Mouse (Mus musculus) MEL (cell line): Measurements from ENCODE around the gene Bscl2. TPM values are rescaled to one million over a fixed set of nuclear protein-coding genes. Genes with fewer than 3 reads are reported as not detected.

ENCODE experiments used
- DNase-seq: peaks from one replicate; pipeline ENCODE4 v3.0.0; 2011; ENCODE audit warnings: low read depth, low spot score
- H3K27ac ChIP-seq: 2 replicates; pipeline ENCODE4 v1.5.1; 2012; ENCODE audit warnings: low read depth, mild to moderate bottlenecking, control low read depth, low read length, moderate library complexity; ENCODE audit not compliant: control insufficient read depth
- H3K27me3 ChIP-seq, 2 experiments: fragments of 150-350 bp in 1 of 2; sonication (generic) in 1 of 2; 2 replicates each; pipeline ENCODE4 v1.6.1; 2012; ENCODE audit warnings: low read length in 2 of 2, mild to moderate bottlenecking in 2 of 2, improper control_type of control experiment in 1 of 2, moderate library complexity in 1 of 2; ENCODE audit not compliant: insufficient read depth in 2 of 2, control insufficient read depth in 1 of 2
- H3K36me3 ChIP-seq, 2 experiments: 2 replicates each; pipeline ENCODE4 v1.6.1; 2012 to 2014; ENCODE audit warnings: low read length in 2 of 2, improper control_type of control experiment in 1 of 2, inconsistent platforms in 1 of 2, mild to moderate bottlenecking in 1 of 2; ENCODE audit not compliant: insufficient read depth in 2 of 2, control insufficient read depth in 1 of 2
- H3K4me1 ChIP-seq, 2 experiments: fragments of 150-350 bp in 1 of 2; sonication (generic) in 1 of 2; 2 replicates each; pipeline ENCODE4 v1.6.1; 2012; ENCODE audit warnings: low read length in 2 of 2, improper control_type of control experiment in 1 of 2, mild to moderate bottlenecking in 1 of 2; ENCODE audit not compliant: insufficient read depth in 2 of 2, control insufficient read depth in 1 of 2
- H3K4me3 ChIP-seq, 2 experiments: fragments of 150-350 bp in 1 of 2; sonication (generic) in 1 of 2; 2 replicates each; pipeline ENCODE4 v1.5.1; 2012; ENCODE audit warnings: low read depth in 2 of 2, low read length in 2 of 2, mild to moderate bottlenecking in 2 of 2, moderate library complexity in 2 of 2, control low read depth in 1 of 2, improper control_type of control experiment in 1 of 2; ENCODE audit not compliant: control insufficient read depth in 1 of 2, insufficient read depth in 1 of 2
- H3K79me2 ChIP-seq: 2 replicates; pipeline ENCODE4 v1.6.1; 2012; ENCODE audit warnings: mild to moderate bottlenecking, low read length, moderate library complexity; ENCODE audit not compliant: control insufficient read depth, poor library complexity, insufficient read depth
- H3K9ac ChIP-seq: 2 replicates; pipeline ENCODE4 v1.6.1; 2012; ENCODE audit warnings: low read depth, mild to moderate bottlenecking, control low read depth, low read length, moderate library complexity; ENCODE audit not compliant: control insufficient read depth, poor library complexity, severe bottlenecking
- H3K9me3 ChIP-seq: fragments of 150-350 bp; sonication (generic); replicated peaks from 2 replicates; pipeline ENCODE4 v1.6.1; 2012; ENCODE audit warnings: mild to moderate bottlenecking, low read length, improper control_type of control experiment, moderate library complexity; ENCODE audit not compliant: insufficient read depth
- CHD2 ChIP-seq: IDR thresholded peaks from 2 replicates; pipeline ENCODE4 v1.6.1; 2011; ENCODE audit warnings: low read length, improper control_type of control experiment
- CTCF ChIP-seq, 3 experiments: IDR thresholded peaks in 2 of 3; conservative IDR thresholded peaks in 1 of 3; 2 replicates each; pipeline ENCODE4 v1.5.1; 2011 to 2012; ENCODE audit warnings: low read length in 3 of 3, low read depth in 2 of 3, mild to moderate bottlenecking in 2 of 3, improper control_type of control experiment in 1 of 3, inconsistent platforms in 1 of 3, mixed read lengths in 1 of 3, moderate library complexity in 1 of 3; ENCODE audit not compliant: control insufficient read depth in 1 of 3, insufficient read depth in 1 of 3, poor library complexity in 1 of 3, severe bottlenecking in 1 of 3
- E2F4 ChIP-seq: IDR thresholded peaks from 2 replicates; pipeline ENCODE4 v1.6.1; 2011; ENCODE audit warnings: low read depth, low read length, improper control_type of control experiment, borderline replicate concordance
- EP300 ChIP-seq, 2 experiments: IDR thresholded peaks; 2 replicates each; pipeline ENCODE4 v1.6.1; 2011; ENCODE audit warnings: improper control_type of control experiment in 2 of 2, low read length in 2 of 2, low read depth in 1 of 2, mild to moderate bottlenecking in 1 of 2
- GATA1 ChIP-seq: IDR thresholded peaks from 2 replicates; pipeline ENCODE4 v1.6.1; 2011; ENCODE audit warnings: low read depth, low read length, improper control_type of control experiment
- JUND ChIP-seq: IDR thresholded peaks from 2 replicates; pipeline ENCODE4 v1.6.1; 2011; ENCODE audit warnings: low read depth, mild to moderate bottlenecking, improper control_type of control experiment, low read length
- MAFK ChIP-seq: IDR thresholded peaks from 2 replicates; pipeline ENCODE4 v1.6.1; 2011; ENCODE audit warnings: low read depth, mild to moderate bottlenecking, low read length, improper control_type of control experiment, borderline replicate concordance
- MAX ChIP-seq: IDR thresholded peaks from 2 replicates; pipeline ENCODE4 v1.6.1; 2011; ENCODE audit warnings: low read length, improper control_type of control experiment
- MAZ ChIP-seq: IDR thresholded peaks from 2 replicates; pipeline ENCODE4 v1.6.1; 2012; ENCODE audit warnings: low read depth, mild to moderate bottlenecking, inconsistent platforms, low read length, improper control_type of control experiment
- MYB ChIP-seq: IDR thresholded peaks from 2 replicates; pipeline ENCODE4 v1.6.1; 2011; ENCODE audit warnings: mild to moderate bottlenecking, low read depth, low read length, improper control_type of control experiment
- MYC ChIP-seq: IDR thresholded peaks from 2 replicates; pipeline ENCODE4 v1.6.1; 2011; ENCODE audit warnings: low read depth, mild to moderate bottlenecking, low read length, improper control_type of control experiment, moderate library complexity
- NELFE ChIP-seq: IDR thresholded peaks from 2 replicates; pipeline ENCODE4 v1.6.1; 2011; ENCODE audit warnings: low read depth, low read length, improper control_type of control experiment
- NRF1 ChIP-seq: IDR thresholded peaks from 2 replicates; pipeline ENCODE4 v1.6.1; 2014; ENCODE audit warnings: low read depth, mild to moderate bottlenecking, inconsistent platforms, low read length, improper control_type of control experiment, moderate library complexity; ENCODE audit not compliant: poor library complexity, insufficient read depth, severe bottlenecking
- POLR2AphosphoS2 ChIP-seq: IDR thresholded peaks from 2 replicates; pipeline ENCODE4 v1.6.1; 2011; ENCODE audit warnings: low read length, improper control_type of control experiment
- RAD21 ChIP-seq: IDR thresholded peaks from 2 replicates; pipeline ENCODE4 v1.6.1; 2011; ENCODE audit warnings: mild to moderate bottlenecking, low read depth, low read length, improper control_type of control experiment
- SMC3 ChIP-seq: IDR thresholded peaks from 2 replicates; pipeline ENCODE4 v1.6.1; 2011; ENCODE audit warnings: low read depth, low read length, improper control_type of control experiment
- TBP ChIP-seq: IDR thresholded peaks from 2 replicates; pipeline ENCODE4 v1.8.0; 2011; ENCODE audit warnings: low read depth, low read length, improper control_type of control experiment
- UBTF ChIP-seq: IDR thresholded peaks from 2 replicates; pipeline ENCODE4 v1.6.1; 2012; ENCODE audit warnings: low read depth, mild to moderate bottlenecking, inconsistent platforms, low read length, improper control_type of control experiment, moderate library complexity, borderline replicate concordance; ENCODE audit not compliant: insufficient read depth
- USF1 ChIP-seq: IDR thresholded peaks from 2 replicates; pipeline ENCODE4 v1.6.1; 2014; ENCODE audit warnings: low read depth, mild to moderate bottlenecking, inconsistent platforms, low read length, improper control_type of control experiment, moderate library complexity
- USF2 ChIP-seq, 2 experiments: IDR thresholded peaks; 2 replicates each; pipeline ENCODE4 v1.6.1; 2011 to 2012; ENCODE audit warnings: improper control_type of control experiment in 2 of 2, low read length in 2 of 2, borderline replicate concordance in 1 of 2, inconsistent platforms in 1 of 2, low read depth in 1 of 2, mild to moderate bottlenecking in 1 of 2; ENCODE audit not compliant: insufficient read depth in 1 of 2
- ZC3H11A ChIP-seq: IDR thresholded peaks from 2 replicates; pipeline ENCODE4 v1.6.1; 2012; ENCODE audit warnings: low read depth, mild to moderate bottlenecking, inconsistent platforms, low read length, improper control_type of control experiment
- polyA plus RNA-seq, 2 experiments: library from polyadenylated mRNA; stranded (reverse) in 1 of 2; unstranded in 1 of 2; fragments of >175 nt in 1 of 2; fragments of >200 nt in 1 of 2; gene quantifications; 2 replicates each; pipeline versions ENCODE4 v1.2.1 to v1.2.4; 2012; ENCODE audit warnings: low replicate concordance in 2 of 2, low read depth in 1 of 2; ENCODE audit not compliant: insufficient read length in 2 of 2, insufficient read depth in 1 of 2, missing spikeins in 1 of 2
- total RNA-seq: library from RNA; depleted of rRNA; stranded (reverse); fragments of 300-350 nt; gene quantifications from 2 replicates; pipeline ENCODE4 v1.2.3, GENCODE M21; 2012

The Bscl2 gene
- total and polyA plus RNA-seq, 3 experiments = 26.0 to 51.3 TPM; not detected in 1

DNA sequence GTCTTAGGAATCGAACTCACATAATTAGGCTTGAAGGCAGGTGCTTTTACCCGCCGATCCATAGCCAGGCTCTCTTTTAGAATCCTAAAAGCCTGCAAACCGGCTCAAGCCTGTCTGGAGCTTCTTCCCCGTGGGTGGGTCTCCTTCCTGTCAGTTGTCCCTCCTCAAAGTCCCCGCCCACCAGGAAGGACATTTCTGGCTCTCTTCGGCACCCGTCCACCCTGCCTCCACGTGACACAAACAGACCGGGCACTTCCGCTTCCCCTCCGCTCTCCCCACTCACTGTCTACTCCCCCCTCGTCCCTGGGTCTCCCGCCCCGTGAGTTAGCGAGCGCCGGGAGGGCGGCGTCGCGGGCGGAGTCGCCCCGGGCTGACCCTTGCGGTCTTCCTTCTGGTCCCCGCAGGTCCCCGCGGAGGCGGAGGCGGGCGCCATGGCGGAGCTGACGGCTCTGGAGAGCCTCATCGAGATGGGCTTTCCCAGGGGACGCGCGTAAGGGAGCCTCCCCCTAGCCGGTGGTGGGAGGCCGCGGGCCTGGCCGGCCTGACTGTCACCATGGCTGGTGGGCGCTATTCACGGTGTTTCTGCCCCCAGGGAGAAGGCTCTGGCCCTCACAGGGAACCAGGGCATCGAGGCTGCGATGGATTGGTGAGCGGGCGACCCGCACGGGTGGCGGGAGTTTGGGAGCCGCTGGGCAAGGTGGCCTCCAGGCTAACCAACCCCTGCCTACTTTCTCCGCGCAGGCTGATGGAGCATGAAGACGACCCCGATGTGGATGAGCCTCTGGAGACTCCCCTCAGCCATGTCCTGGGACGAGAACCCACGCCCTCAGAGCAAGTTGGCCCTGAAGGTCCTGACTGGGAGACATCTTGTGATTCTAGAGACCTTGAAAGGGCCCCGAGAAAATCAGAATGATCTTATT, 34.3 kb downstream of the Bscl2 start, which contains the start of gene Ubxn1 (continued):
- TF ChIP-seq MAX (peak; percentile 99), NELFE (peak; percentile 75), EP300 (IDR thresholded peaks at IDR 0.05; ENCODE audit: low read depth in 1 of 2, low read length in 2 of 2) (peak in 1 of 2 experiments; percentile 59; a peak in 2 of 4 replicates), NRF1 (0 out of 2 replicates have a peak, but pooled peaks have one; percentile 37), ZC3H11A (no peak), MAZ (peak; percentile 99), UBTF (no peak), GATA1 (no peak), MAFK (no peak), TBP (peak; percentile 64; the same call in 1 of the 2 replicates), RAD21 (no peak), POLR2AphosphoS2 (peak; percentile 65; the same call in 1 of the 2 replicates), E2F4 (peak; percentile 39; the same call in 1 of the 2 replicates), USF1 (peak; percentile 100), MYB (peak; percentile 38; the same call in 1 of the 2 replicates), CTCF (IDR thresholded peaks at IDR 0.05 in 2 of 3, conservative IDR thresholded peaks at IDR 0.05 in 1 of 3; ENCODE audit: control insufficient read depth in 1 of 3, insufficient read depth in 1 of 3, low read depth in 2 of 3, low read length in 3 of 3, poor library complexity in 1 of 3, severe bottlenecking in 1 of 3) (no peak)

DNA sequence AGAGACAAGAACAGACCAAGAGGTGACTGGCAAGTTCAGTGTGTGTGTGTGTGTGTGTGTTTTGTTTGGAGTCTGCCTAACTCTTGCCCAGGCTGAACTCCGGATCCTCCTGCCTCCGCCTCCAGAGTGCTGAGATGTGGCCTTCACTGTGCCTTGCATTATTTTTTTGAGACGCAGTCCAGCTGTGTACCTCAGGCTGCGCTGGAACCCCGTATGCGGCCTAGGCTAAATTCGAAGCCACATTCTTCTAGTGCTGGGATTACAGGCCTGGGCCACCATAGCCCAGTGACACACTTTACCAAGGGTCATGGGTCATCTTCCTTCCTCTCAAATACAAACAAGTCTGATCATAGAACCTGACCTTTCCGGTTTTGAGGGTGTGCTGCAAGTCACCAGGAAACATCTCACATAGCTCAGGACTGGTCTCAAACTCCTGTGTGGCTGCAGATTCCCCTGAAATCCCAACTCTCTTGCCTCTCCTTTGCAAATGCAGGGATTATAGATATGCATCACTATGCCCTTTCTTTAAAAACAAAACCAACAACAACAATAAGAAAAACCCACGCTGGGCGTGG, 35.1 kb downstream of the Bscl2 start:
- no peak for DNase-seq
- Histone ChIP-seq H3K27me3 (no peaks in the 10 kb centered on the region), H3K36me3 (peaks cover 8 to 26% of the 10 kb centered on the region in 2 experiments), H3K4me3 (peak overlapping the region; percentile 73 to 94), H3K9ac (peak overlapping the region; percentile 98), H3K79me2 (peaks cover 15% of the 10 kb centered on the region), H3K9me3 (no peaks in the 10 kb centered on the region), H3K27ac (peak overlapping the region; percentile 68), H3K4me1 (peaks cover 10 to 21% of the 10 kb centered on the region in 2 experiments; a peak in 3 of 4 replicates)
- TF ChIP-seq MAX (no peak), POLR2AphosphoS2 (no peak), E2F4 (no peak), CHD2 (no peak), MYC (no peak), USF2 (IDR thresholded peaks at IDR 0.05; ENCODE audit: borderline replicate concordance in 1 of 2, insufficient read depth in 1 of 2, low read depth in 1 of 2, low read length in 2 of 2) (no peak), SMC3 (no peak), JUND (no peak)
